ENCODE assay signal across 12 mouse cellular contexts in genomic region chr16:85037969-85038644, GRCm38 (mm10).
A peak's percentile ranks its signal among the peaks of the same experiment; 100 is the strongest.
DNase-seq lines count a peak whose midpoint lies in the region; ATAC-seq and TF ChIP-seq lines count a peak whose summit lies in the region.
"Had no signal": no experiment of that assay in that cellular context is flagged by ENCODE, and none has a peak within 500 bp of the region (broad histone marks: within the 10 kb centered on the region; RNA-seq: fewer than 3 reads in every experiment).

No protein-coding gene starts in this region.

- H3K4me1 ChIP-seq in cerebellum, adult 2 months (ENCODE audit: control insufficient read depth, insufficient read depth, low read length): peaks cover 16% of the 10 kb centered on the region
- peaks cover 14% of the 10 kb centered on the region for H3K4me1 ChIP-seq in heart, embryonic 16.5 days (ENCODE audit: control insufficient read depth, insufficient read depth, low read length)
- peaks cover 7% of the 10 kb centered on the region for H3K4me1 ChIP-seq in heart, embryonic 11.5 days (ENCODE audit: control insufficient read depth, insufficient read depth, low read length)
- H3K4me1 ChIP-seq in limb, embryonic 13.5 days: peaks cover 24% of the 10 kb centered on the region
- H3K4me1 ChIP-seq: liver, embryonic 15.5 days had no signal

- no peak overlapping the region for H3K4me3 ChIP-seq in cerebellum, adult 2 months (replicated peaks; ENCODE audit: insufficient read depth, low read depth, low read length)
- no peak overlapping the region for H3K4me3 ChIP-seq in heart, embryonic 16.5 days (ENCODE audit: low read length)
- H3K4me3 ChIP-seq in heart, embryonic 11.5 days (ENCODE audit: low read depth, low read length): no peak overlapping the region
- H3K4me3 ChIP-seq in limb, embryonic 13.5 days: no peak overlapping the region
- H3K4me3 ChIP-seq: embryonic facial prominence, embryonic 13.5 days; liver, embryonic 15.5 days had no signal

- no peak overlapping the region for H3K9ac ChIP-seq in heart, embryonic 16.5 days (ENCODE audit: low read length)
- H3K9ac ChIP-seq in heart, embryonic 11.5 days (ENCODE audit: low read depth, low read length): no peak overlapping the region
- H3K9ac ChIP-seq in limb, embryonic 13.5 days: no peak overlapping the region
- H3K9ac ChIP-seq: embryonic facial prominence, embryonic 13.5 days; liver, embryonic 15.5 days had no signal

- peak overlapping the region; percentile 29; the same call in 1 of the 2 replicates for H3K4me2 ChIP-seq in heart, embryonic 16.5 days (ENCODE audit: low read depth, low read length)
- H3K4me2 ChIP-seq in heart, embryonic 11.5 days: no peak overlapping the region
- no peak overlapping the region for H3K4me2 ChIP-seq in limb, embryonic 13.5 days (replicated peaks)
- H3K4me2 ChIP-seq: embryonic facial prominence, embryonic 13.5 days; liver, embryonic 15.5 days had no signal

- H3K27ac ChIP-seq in cerebellum, adult 2 months (ENCODE audit: insufficient read depth, low read length): peak overlapping the region; percentile 56; the same call in 1 of the 2 replicates
- peak overlapping the region; percentile 65 for H3K27ac ChIP-seq in heart, embryonic 16.5 days (ENCODE audit: low read length)
- H3K27ac ChIP-seq in heart, embryonic 11.5 days (ENCODE audit: low read depth, low read length): no peak overlapping the region
- H3K27ac ChIP-seq in limb, embryonic 13.5 days: no peak overlapping the region; the same call in 1 of the 2 replicates
- H3K27ac ChIP-seq: embryonic facial prominence, embryonic 13.5 days; liver, embryonic 15.5 days had no signal

- peak; percentile 41; the same call in 1 of the 2 replicates for ATAC-seq in heart, embryonic 16.5 days (replicated peaks; ENCODE audit: extremely low read depth, insufficient read depth, low FRiP score)
- no peak for ATAC-seq in heart, embryonic 11.5 days (replicated peaks; ENCODE audit: insufficient number of reproducible peaks, low FRiP score, low TSS enrichment)
- 0 out of 2 replicates have a peak, but pooled peaks have one; percentile 48 for ATAC-seq in limb, embryonic 13.5 days (ENCODE audit: low FRiP score, low read depth)

- H3K36me3 ChIP-seq in heart, embryonic 16.5 days (ENCODE audit: control insufficient read depth, insufficient read depth): peaks cover 7% of the 10 kb centered on the region
- peaks cover 4% of the 10 kb centered on the region; the same call in 1 of the 2 replicates for H3K36me3 ChIP-seq in heart, embryonic 11.5 days (ENCODE audit: control insufficient read depth, insufficient read depth, low read length)
- H3K36me3 ChIP-seq in limb, embryonic 13.5 days: peaks cover 30% of the 10 kb centered on the region
- H3K36me3 ChIP-seq: liver, embryonic 15.5 days had no signal

- no peaks in the 10 kb centered on the region for H3K27me3 ChIP-seq in cerebellum, adult 2 months (ENCODE audit: control insufficient read depth, insufficient read depth, low read length)
- no peaks in the 10 kb centered on the region for H3K27me3 ChIP-seq in heart, embryonic 16.5 days (ENCODE audit: control insufficient read depth, insufficient read depth, low read length)
- H3K27me3 ChIP-seq in heart, embryonic 11.5 days (ENCODE audit: control insufficient read depth, insufficient read depth, low read length): no peaks in the 10 kb centered on the region
- no peaks in the 10 kb centered on the region for H3K27me3 ChIP-seq in limb, embryonic 13.5 days
- H3K27me3 ChIP-seq: embryonic facial prominence, embryonic 13.5 days; liver, embryonic 15.5 days had no signal

- WGBS in cerebellum, adult 2 months: 57% methylated on average over 10 of the region's 10 CpGs
- WGBS in heart, embryonic 16.5 days: 58% methylated on average over 10 of the region's 10 CpGs
- WGBS in heart, embryonic 11.5 days (ENCODE audit: insufficient replicate concordance): 61% methylated on average over 10 of the region's 10 CpGs
- 57% methylated on average over 10 of the region's 10 CpGs for WGBS in limb, embryonic 13.5 days

- H3K9me3 ChIP-seq in heart, embryonic 16.5 days (replicated peaks; ENCODE audit: control insufficient read depth, low read length): no peaks in the 10 kb centered on the region
- H3K9me3 ChIP-seq in heart, embryonic 11.5 days (replicated peaks; ENCODE audit: control insufficient read depth, low read length): no peaks in the 10 kb centered on the region
- no peaks in the 10 kb centered on the region for H3K9me3 ChIP-seq in limb, embryonic 13.5 days
- H3K9me3 ChIP-seq: embryonic facial prominence, embryonic 13.5 days; liver, embryonic 15.5 days had no signal

- no peak for TF ChIP-seq CTCF in cerebellum, adult 2 months (IDR thresholded peaks at IDR 0.05; ENCODE audit: borderline replicate concordance, insufficient read depth, low read depth, low read length)

- no peak for DNase-seq in cerebellum, adult 2 months
- DNase-seq in cerebellum, adult 9-10 months: no peak
- DNase-seq in brain, adult 2 months (ENCODE audit: low read depth, low spot score): peak; percentile 78
- no peak for DNase-seq in Muller cell, postnatal 12 days (ENCODE audit: inconsistent ontology term)
- DNase-seq in lung, postnatal 14 days: no peak
- DNase-seq: gastrocnemius, postnatal 36 days; thymus, postnatal 25 days had no signal

- no peak for TF ChIP-seq POLR2A in cerebellum, adult 2 months (IDR thresholded peaks at IDR 0.05; ENCODE audit: borderline replicate concordance, insufficient read depth, low read length)

Comparison
In these comparisons a context has a peak if more than half of its experiments do, and no peak if none do; other contexts are left out.
1. H3K27ac ChIP-seq: peak in cerebellum, adult 2 months (single experiment) and heart, embryonic 16.5 days (single experiment); none in heart, embryonic 11.5 days (single experiment) and limb, embryonic 13.5 days (single experiment).